Mouse (Mus musculus) C2C12 (cell line): ENCODE measurements around the gene Mvb12a. TPM values are rescaled to one million over a fixed set of nuclear protein-coding genes. Genes with fewer than 3 reads are reported as not detected.
A peak's percentile ranks its signal among the peaks of the same experiment; 100 is the strongest.

Experiments
- H3K27me3 ChIP-seq: one replicate; pipeline ENCODE4 v1.6.1; 2011; ENCODE audit not compliant: control insufficient read depth, insufficient read depth, insufficient read length
- H3K36me3 ChIP-seq: one replicate; pipeline ENCODE4 v1.6.1; 2011; ENCODE audit not compliant: control insufficient read depth, insufficient read depth
- H3K4me3 ChIP-seq: one replicate; pipeline ENCODE4 v1.5.1; 2011; ENCODE audit warnings: mild to moderate bottlenecking, control low read depth; ENCODE audit not compliant: poor library complexity, insufficient read depth, severe bottlenecking
- H3K79me2 ChIP-seq: one replicate; pipeline ENCODE4 v1.6.1; 2011; ENCODE audit not compliant: control insufficient read depth, insufficient read depth
- H3K79me3 ChIP-seq: one replicate; pipeline ENCODE4 v1.6.1; 2011; ENCODE audit warnings: low read depth, control low read depth
- H3ac ChIP-seq: one replicate; pipeline ENCODE3; 2011; ENCODE audit warnings: low read depth; ENCODE audit not compliant: control insufficient read depth, insufficient read length
- CEBPB ChIP-seq: IDR thresholded peaks from one replicate; pipeline ENCODE4 v1.6.1; 2011; ENCODE audit warnings: low read depth, mild to moderate bottlenecking, control low read depth, moderate library complexity
- CTCF ChIP-seq: IDR thresholded peaks from one replicate; pipeline ENCODE4 v1.5.1; 2011; ENCODE audit not compliant: control insufficient read depth, insufficient read depth, insufficient read length
- FOSL1 ChIP-seq: IDR thresholded peaks from one replicate; pipeline ENCODE4 v1.8.0; 2011; ENCODE audit warnings: mild to moderate bottlenecking, low read length; ENCODE audit not compliant: poor library complexity, insufficient read depth, severe bottlenecking
- MAX ChIP-seq: IDR thresholded peaks from one replicate; pipeline ENCODE4 v1.6.1; 2011; ENCODE audit warnings: mild to moderate bottlenecking, control low read depth
- MYOD1 ChIP-seq: IDR thresholded peaks from one replicate; pipeline ENCODE4 v1.6.1; 2011; ENCODE audit warnings: low read depth; ENCODE audit not compliant: control insufficient read depth, insufficient read length
- MYOG ChIP-seq: IDR thresholded peaks from one replicate; pipeline ENCODE4 v1.6.1; 2011; ENCODE audit not compliant: control insufficient read depth, insufficient read length; ENCODE audit errors: extremely low read depth
- USF1 ChIP-seq: IDR thresholded peaks from one replicate; pipeline ENCODE4 v1.6.1; 2011; ENCODE audit warnings: low read depth, mild to moderate bottlenecking, control low read depth, moderate library complexity
- polyA plus RNA-seq: library from polyadenylated mRNA; unstranded; fragments of >200 nt; fragmentation: generic; extraction: Trizol; gene quantifications from one replicate; pipeline ENCODE4 v1.2.1, GENCODE M21; 2012; ENCODE audit warnings: missing spikeins

Mvb12a gene
- polyA plus RNA-seq, 1 experiment, result 70.7 TPM

DNA sequence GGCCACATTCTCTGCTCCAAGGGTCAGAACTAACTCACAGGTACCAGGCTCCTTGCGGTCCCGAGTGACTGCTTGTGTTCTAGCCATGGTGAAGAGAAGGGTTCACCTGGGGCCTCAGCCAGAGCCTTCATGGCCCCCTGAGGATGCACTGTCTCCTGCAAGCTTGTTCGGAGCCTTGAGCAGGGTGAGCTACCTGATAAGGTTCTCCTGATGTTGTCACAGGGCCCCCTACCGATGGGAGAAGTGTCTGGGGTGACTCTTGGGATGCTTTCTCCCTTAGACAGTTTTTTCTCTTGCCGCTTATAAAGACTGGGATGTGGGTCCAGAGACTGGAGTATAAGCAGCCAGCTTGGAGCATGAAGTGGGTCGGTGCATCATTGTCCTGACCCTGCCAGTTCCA is 53.7 kb downstream of the Mvb12a start:
- H3K36me3 ChIP-seq, result peaks cover 3% of the 10 kb centered on the region
- H3K27me3 ChIP-seq, result no peaks in the 10 kb centered on the region
- H3ac ChIP-seq, result no peak overlapping the region
- peaks cover 22% of the 10 kb centered on the region for H3K79me2 ChIP-seq
- TF ChIP-seq CTCF, result no peak
- TF ChIP-seq FOSL1, result no peak
- no peak for TF ChIP-seq MAX
- TF ChIP-seq CEBPB, result no peak
- no peak for TF ChIP-seq USF1
- TF ChIP-seq MYOD1, result no peak
- no peak for TF ChIP-seq MYOG
- peaks cover 10% of the 10 kb centered on the region for H3K79me3 ChIP-seq
- H3K4me3 ChIP-seq, result no peak overlapping the region

- H3K36me3 ChIP-seq, result peaks cover 3% of the 10 kb centered on the region
- no peaks in the 10 kb centered on the region for H3K27me3 ChIP-seq
- peaks cover 10% of the 10 kb centered on the region for H3K79me3 ChIP-seq
- H3K79me2 ChIP-seq, result peaks cover 22% of the 10 kb centered on the region
- no peak overlapping the region for H3ac ChIP-seq
- TF ChIP-seq MYOD1 (no peak), MYOG (no peak), CEBPB (no peak), USF1 (no peak), FOSL1 (no peak), CTCF (no peak), MAX (no peak)
- no peak overlapping the region for H3K4me3 ChIP-seq
Observed at GRCm38 (mm10) chr8:71596798-71597197, 54.1 kb downstream of the Mvb12a start.

GRCm38 (mm10) chr8:71597451-71597850 is 54.7 kb downstream of the Mvb12a start, which contains the start of gene Fam129c:
Fam129c (plus strand) TSS chr8:71597648.
- Histone ChIP-seq H3K79me2 (peaks cover 16% of the 10 kb centered on the region), H3K27me3 (no peaks in the 10 kb centered on the region), H3K36me3 (peaks cover 3% of the 10 kb centered on the region), H3K4me3 (no peak within 1 kb of the TSS), H3K79me3 (peaks cover 10% of the 10 kb centered on the region), H3ac (peak within 1 kb of the TSS; percentile 28)
- no peak for TF ChIP-seq CTCF
- TF ChIP-seq MYOG, result no peak
- TF ChIP-seq MYOD1, result no peak
- TF ChIP-seq MAX, result no peak
- no peak for TF ChIP-seq CEBPB
- TF ChIP-seq USF1, result no peak
- no peak for TF ChIP-seq FOSL1

Other genes with a start within 250 kb of the Mvb12a start
- 105 TPM for gene Use1, start 176.1 kb upstream of the Mvb12a start, polyA plus RNA-seq
- gene Ocel1, start 171.6 kb upstream of the Mvb12a start, polyA plus RNA-seq, result 11.2 TPM
- gene Nr2f6, start 161.0 kb upstream of the Mvb12a start, polyA plus RNA-seq, result 73.0 TPM
- 0.04 TPM for gene Ushbp1, start 147.1 kb upstream of the Mvb12a start, polyA plus RNA-seq
- gene Babam1, start 146.1 kb upstream of the Mvb12a start, polyA plus RNA-seq, result 118 TPM
- gene Ankle1, start 136.9 kb upstream of the Mvb12a start, polyA plus RNA-seq, result 6.3 TPM
- 73.6 TPM for gene Abhd8, start 79.3 kb upstream of the Mvb12a start, polyA plus RNA-seq
- gene Mrpl34, start 78.0 kb upstream of the Mvb12a start, polyA plus RNA-seq, result 121 TPM
- 104 TPM for gene Dda1, start 73.7 kb upstream of the Mvb12a start, polyA plus RNA-seq
- 22.1 TPM for gene Ano8, start 57.0 kb upstream of the Mvb12a start, polyA plus RNA-seq
- 21.4 TPM for gene Gtpbp3, start 54.8 kb upstream of the Mvb12a start, polyA plus RNA-seq
- gene Plvap, start 31.2 kb upstream of the Mvb12a start, polyA plus RNA-seq, result 0.07 TPM
- gene Ccdc194, start 17.2 kb upstream of the Mvb12a start, polyA plus RNA-seq, result 0.01 TPM
- 12.1 TPM for gene Bst2, start 5.5 kb upstream of the Mvb12a start, polyA plus RNA-seq
- gene Tmem221, start 15.9 kb downstream of the Mvb12a start, polyA plus RNA-seq, result 0.18 TPM
- gene Nxnl1, start 23.7 kb downstream of the Mvb12a start, polyA plus RNA-seq, result 0.02 TPM
- 57.5 TPM for gene Slc27a1, start 26.0 kb downstream of the Mvb12a start, polyA plus RNA-seq
- 231 TPM for gene Pgls, start 49.3 kb downstream of the Mvb12a start, polyA plus RNA-seq
- 2.4 TPM for gene Fam129c, start 54.7 kb downstream of the Mvb12a start, polyA plus RNA-seq
- gene Colgalt1, start 68.1 kb downstream of the Mvb12a start, polyA plus RNA-seq, result 72.3 TPM
- gene Unc13a, start 128.8 kb downstream of the Mvb12a start, polyA plus RNA-seq, result 1.5 TPM
- 1.2 TPM for gene Jak3, start 133.4 kb downstream of the Mvb12a start, polyA plus RNA-seq
- gene Insl3, start 146.3 kb downstream of the Mvb12a start, polyA plus RNA-seq, result 0.14 TPM
- 0.02 TPM for gene B3gnt3, start 158.9 kb downstream of the Mvb12a start, polyA plus RNA-seq
- not detected for gene Fcho1, start 182.8 kb downstream of the Mvb12a start, polyA plus RNA-seq